Mouse (Mus musculus) stomach, embryonic 15.5 days (tissue): ENCODE results near the gene Ssrp1. TPM values are rescaled to one million over a fixed set of nuclear protein-coding genes. Genes with fewer than 3 reads are reported as not detected.

ENCODE experiments used
- ATAC-seq: fragments of 200-750 bp; cut with Nextera tagmentation; 2 replicates; pipeline ENCODE4 v1.8.0; 2017; ENCODE audit warnings: low read depth, moderate number of reproducible peaks, moderate TSS enrichment; ENCODE audit not compliant: insufficient read depth, low FRiP score
- H3K27ac ChIP-seq: fragments of 300-500 bp; sonication (generic); 2 replicates; pipeline ENCODE4 v1.5.1; 2015; ENCODE audit warnings: mild to moderate bottlenecking, inconsistent platforms
- H3K27me3 ChIP-seq: fragments of 300-500 bp; sonication (generic); replicated peaks from 2 replicates; pipeline ENCODE4 v1.6.1; 2015; ENCODE audit warnings: inconsistent platforms
- H3K36me3 ChIP-seq: fragments of 300-500 bp; sonication (generic); 2 replicates; pipeline ENCODE4 v1.6.1; 2015; ENCODE audit warnings: inconsistent platforms
- H3K4me1 ChIP-seq: fragments of 300-500 bp; sonication (generic); 2 replicates; pipeline ENCODE4 v1.6.1; 2015; ENCODE audit warnings: inconsistent platforms
- H3K4me2 ChIP-seq: fragments of 300-500 bp; sonication (generic); 2 replicates; pipeline ENCODE4 v1.6.1; 2015; ENCODE audit warnings: mild to moderate bottlenecking, inconsistent platforms
- H3K4me3 ChIP-seq: fragments of 300-500 bp; sonication (generic); replicated peaks from 2 replicates; pipeline ENCODE4 v1.5.1; 2015; ENCODE audit warnings: inconsistent platforms
- H3K9ac ChIP-seq: fragments of 300-500 bp; sonication (generic); 2 replicates; pipeline ENCODE4 v1.6.1; 2015; ENCODE audit warnings: inconsistent platforms
- H3K9me3 ChIP-seq: fragments of 300-500 bp; sonication (generic); 2 replicates; pipeline ENCODE4 v1.6.1; 2016; ENCODE audit warnings: inconsistent platforms
- WGBS: fragments of 180-500 bp; shearing (Covaris S2); methylation state at CpG from one replicate; pipeline ENCODE4 v1.1.7; 2015; 5-methylcytosine and 5-hydroxymethylcytosine counted together
- polyA plus RNA-seq: library from polyadenylated mRNA; unstranded; fragments of >200 nt; fragmentation: Nextera tagmentation; extraction: Ambion mirVana; gene quantifications from 2 replicates; pipeline ENCODE4 v1.2.1, GENCODE M21; 2015

Ssrp1 gene
- polyA plus RNA-seq, 1 experiment from 2014 or later: 242 TPM

DNA sequence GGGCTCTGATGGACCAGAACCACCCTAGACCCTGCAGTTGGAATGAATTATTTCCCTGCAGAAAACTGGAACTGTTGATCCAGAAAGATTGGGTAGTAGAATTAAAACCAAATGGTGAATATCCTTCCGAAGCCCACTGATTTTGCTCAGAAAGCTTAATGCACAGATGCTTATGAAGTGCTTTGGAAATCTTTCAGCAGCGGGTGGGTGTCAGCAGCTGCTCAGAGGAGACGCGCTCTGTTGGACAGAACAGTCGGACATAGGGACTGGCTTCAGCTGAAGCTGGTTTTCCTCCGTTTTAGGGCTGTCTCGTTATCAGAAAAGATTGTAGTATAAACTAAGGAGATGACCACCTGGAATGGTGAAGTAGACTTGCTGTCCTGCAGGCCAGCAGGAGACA, 6.6 kb downstream of the Ssrp1 start:
- Histone ChIP-seq H3K4me1 (peaks cover 14% of the 10 kb centered on the region), H3K36me3 (peaks cover 71% of the 10 kb centered on the region), H3K4me2 (no peak overlapping the region), H3K9ac (no peak overlapping the region), H3K9me3 (no peaks in the 10 kb centered on the region), H3K27ac (no peak overlapping the region), H3K27me3 (no peaks in the 10 kb centered on the region), H3K4me3 (no peak overlapping the region)
- WGBS: 92% methylated on average over 7 of the region's 7 CpGs
- ATAC-seq: no peak

GRCm38 (mm10) chr2:85046222-85046621, 9.2 kb downstream of the Ssrp1 start:
- peaks cover 51% of the 10 kb centered on the region for H3K36me3 ChIP-seq
- ATAC-seq: no peak
- 80% methylated on average over 8 of the region's 8 CpGs for WGBS

DNA sequence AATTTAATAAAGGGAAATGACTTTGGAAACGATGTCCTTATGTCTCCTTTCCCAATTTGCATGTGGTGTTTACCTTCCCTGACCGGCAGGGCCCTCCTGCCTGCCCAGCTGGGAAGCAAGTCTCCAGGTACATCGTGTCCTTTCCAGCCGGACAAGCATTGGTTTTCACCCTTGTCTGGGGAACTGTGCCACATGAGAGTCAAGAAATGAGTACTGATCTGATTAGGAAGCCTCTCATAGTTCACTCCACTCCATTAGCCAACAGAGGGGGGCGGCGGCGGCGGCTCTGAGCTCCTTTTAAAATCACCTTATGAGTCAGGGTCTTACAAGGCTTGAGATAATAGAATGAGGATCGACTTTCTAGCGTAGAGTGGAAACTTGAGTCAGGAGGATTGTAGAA, 10.0 kb downstream of the Ssrp1 start:
- no peaks in the 10 kb centered on the region for H3K27me3 ChIP-seq
- H3K4me1 ChIP-seq: peaks cover 38% of the 10 kb centered on the region
- no peaks in the 10 kb centered on the region for H3K9me3 ChIP-seq
- peak overlapping the region; percentile 83 for H3K4me3 ChIP-seq
- peak overlapping the region; percentile 98 for H3K27ac ChIP-seq
- H3K36me3 ChIP-seq: peaks cover 46% of the 10 kb centered on the region
- 45% methylated on average over 10 of the region's 10 CpGs for WGBS
- peak overlapping the region; percentile 74 for H3K4me2 ChIP-seq
- H3K9ac ChIP-seq: no peak overlapping the region
- no peak for ATAC-seq

More at GRCm38 (mm10) chr2:85046222-85046621, 9.2 kb downstream of the Ssrp1 start:
- Histone ChIP-seq H3K27me3 (no peaks in the 10 kb centered on the region), H3K9me3 (no peaks in the 10 kb centered on the region), H3K4me1 (peaks cover 31% of the 10 kb centered on the region), H3K27ac (no peak overlapping the region), H3K4me2 (no peak overlapping the region), H3K4me3 (no peak overlapping the region), H3K9ac (no peak overlapping the region)

- Histone ChIP-seq H3K27me3 (no peaks in the 10 kb centered on the region), H3K27ac (peak within 1 kb of the TSS; percentile 98), H3K4me2 (peak within 1 kb of the TSS; percentile 74), H3K4me1 (peaks cover 43% of the 10 kb centered on the region), H3K9ac (peak within 1 kb of the TSS; percentile 85), H3K4me3 (peak within 1 kb of the TSS; percentile 83), H3K9me3 (no peaks in the 10 kb centered on the region), H3K36me3 (peaks cover 46% of the 10 kb centered on the region)
- under 1% methylated on average over 41 of the region's 42 CpGs for WGBS
- ATAC-seq: peak; percentile 84
These were observed 10.6 kb downstream of the Ssrp1 start, which contains the start of gene Tnks1bp1 for GRCm38 (mm10) chr2:85047596-85048167. Tnks1bp1 (plus strand) TSS chr2:85048022.

DNA sequence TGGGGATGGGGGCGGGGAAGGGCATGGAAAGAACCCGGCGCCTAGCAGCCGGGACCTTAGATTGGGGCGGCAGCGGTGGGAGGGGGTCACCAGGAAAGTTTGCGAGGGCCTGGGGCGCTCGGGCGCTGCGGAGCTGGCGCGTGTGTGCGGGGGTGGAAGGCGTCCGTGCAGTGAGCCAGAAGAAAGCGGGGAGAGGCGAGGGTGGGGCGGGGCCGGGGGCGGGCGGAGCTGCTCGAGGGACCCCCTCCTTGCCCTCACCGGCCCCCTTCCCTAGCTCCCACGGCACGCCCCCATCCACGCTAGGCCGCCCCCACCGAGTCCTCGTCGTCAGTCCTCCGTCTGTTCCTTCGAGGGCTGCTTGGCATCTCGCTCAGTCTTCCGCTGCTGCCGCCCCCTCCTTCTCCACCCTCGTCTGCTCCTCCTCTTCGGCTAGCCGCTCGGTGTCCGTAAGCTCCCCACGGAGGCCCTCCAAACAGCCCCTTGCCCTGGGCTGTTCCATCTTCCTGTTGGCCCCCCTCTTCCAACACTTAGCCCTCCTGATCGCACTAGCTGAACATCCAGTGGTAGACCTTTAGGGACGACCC, 11.2 kb downstream of the Ssrp1 start:
- H3K4me1 ChIP-seq: peaks cover 45% of the 10 kb centered on the region
- WGBS: under 1% methylated on average over 33 of the region's 44 CpGs

DNA sequence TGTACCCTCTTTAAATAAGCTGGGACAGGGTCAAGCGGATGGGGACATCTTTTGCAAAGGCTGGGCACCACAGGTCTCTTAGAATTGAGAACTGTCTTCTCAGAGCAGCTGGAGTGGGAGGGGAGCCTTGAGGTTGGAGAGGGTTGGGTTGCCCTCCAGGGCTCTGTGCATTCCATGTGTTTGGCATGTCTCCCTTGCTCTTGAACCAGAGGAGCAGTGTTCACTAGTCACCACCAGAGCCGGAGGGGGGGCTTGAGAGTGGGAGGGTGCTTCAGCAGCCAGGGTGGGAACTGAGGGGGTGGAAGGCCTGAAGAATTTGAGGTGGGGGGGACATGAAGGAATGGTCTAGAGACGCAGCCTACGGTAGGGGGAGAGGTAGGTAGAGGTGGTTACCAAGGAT, 12.2 kb downstream of the Ssrp1 start:
- Histone ChIP-seq H3K27ac (peak overlapping the region; percentile 98), H3K9ac (no peak overlapping the region), H3K9me3 (no peaks in the 10 kb centered on the region), H3K4me2 (peak overlapping the region; percentile 74), H3K4me3 (peak overlapping the region; percentile 83), H3K4me1 (peaks cover 45% of the 10 kb centered on the region), H3K27me3 (no peaks in the 10 kb centered on the region), H3K36me3 (peaks cover 36% of the 10 kb centered on the region)
- 59% methylated on average over 4 of the region's 4 CpGs for WGBS
- no peak for ATAC-seq

More for the DNA sequence above, 11.2 kb downstream of the Ssrp1 start:
- peaks cover 41% of the 10 kb centered on the region for H3K36me3 ChIP-seq
- peak overlapping the region; percentile 98 for H3K27ac ChIP-seq
- peak overlapping the region; percentile 85 for H3K9ac ChIP-seq
- peak overlapping the region; percentile 74 for H3K4me2 ChIP-seq
- peak; percentile 32 for ATAC-seq
- H3K9me3 ChIP-seq: no peaks in the 10 kb centered on the region
- H3K4me3 ChIP-seq: peak overlapping the region; percentile 83
- H3K27me3 ChIP-seq: no peaks in the 10 kb centered on the region

- Histone ChIP-seq H3K4me1 (peaks cover 45% of the 10 kb centered on the region), H3K9ac (peak overlapping the region; percentile 10; the same call in 1 of the 2 replicates), H3K36me3 (peaks cover 37% of the 10 kb centered on the region)
These were observed 13.1 kb downstream of the Ssrp1 start for GRCm38 (mm10) chr2:85050001-85050634.

GRCm38 (mm10) chr2:85050746-85051145, 13.7 kb downstream of the Ssrp1 start:
- H3K36me3 ChIP-seq: peaks cover 38% of the 10 kb centered on the region
- ATAC-seq: peak; percentile 20
- H3K4me2 ChIP-seq: peak overlapping the region; percentile 74
- H3K27me3 ChIP-seq: no peaks in the 10 kb centered on the region
- H3K27ac ChIP-seq: peak overlapping the region; percentile 98
- peak overlapping the region; percentile 10; the same call in 1 of the 2 replicates for H3K9ac ChIP-seq
- H3K9me3 ChIP-seq: no peaks in the 10 kb centered on the region
- peaks cover 45% of the 10 kb centered on the region for H3K4me1 ChIP-seq
- peak overlapping the region; percentile 41 for H3K4me3 ChIP-seq
- 25% methylated on average over 9 of the region's 9 CpGs for WGBS

More at GRCm38 (mm10) chr2:85050001-85050634, 13.1 kb downstream of the Ssrp1 start:
- ATAC-seq: peak; percentile 23
- Histone ChIP-seq H3K9me3 (no peaks in the 10 kb centered on the region), H3K27me3 (no peaks in the 10 kb centered on the region), H3K27ac (peak overlapping the region; percentile 98), H3K4me2 (peak overlapping the region; percentile 74), H3K4me3 (peak overlapping the region; percentile 41)
- WGBS: 4% methylated on average over 10 of the region's 10 CpGs

DNA sequence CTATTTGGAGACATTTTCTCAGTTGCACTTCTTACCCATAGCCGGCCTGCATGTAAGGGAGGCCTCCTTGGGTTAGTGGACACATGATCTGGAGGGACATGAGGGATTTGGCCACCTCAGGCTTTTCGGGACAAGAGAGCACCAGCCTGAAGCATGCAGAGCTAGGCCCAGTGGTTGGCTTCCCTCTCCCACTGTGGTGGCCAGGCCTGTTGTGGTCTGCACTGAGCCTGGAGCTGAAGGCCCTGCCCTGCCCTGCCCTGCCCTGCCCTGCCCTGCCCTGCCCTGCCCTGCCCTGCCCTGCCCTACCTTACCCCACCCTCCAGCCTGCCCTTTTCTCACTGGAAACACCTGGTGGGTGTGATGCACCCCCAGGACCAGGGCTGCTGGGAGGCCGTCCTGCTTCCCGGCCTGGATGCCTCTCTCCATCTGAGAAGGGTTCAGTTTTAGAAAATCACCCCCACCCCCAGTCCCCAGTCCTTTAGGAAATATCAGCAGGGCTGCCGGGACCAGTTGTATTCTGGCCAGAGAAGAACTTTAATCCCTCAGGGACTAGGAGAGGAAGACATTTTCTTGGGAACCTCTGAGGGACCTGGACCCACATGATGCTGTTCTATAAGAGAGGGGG, 16.3 kb downstream of the Ssrp1 start:
- peak overlapping the region; percentile 31; the same call in 1 of the 2 replicates for H3K27ac ChIP-seq
- H3K9ac ChIP-seq: no peak overlapping the region

DNA sequence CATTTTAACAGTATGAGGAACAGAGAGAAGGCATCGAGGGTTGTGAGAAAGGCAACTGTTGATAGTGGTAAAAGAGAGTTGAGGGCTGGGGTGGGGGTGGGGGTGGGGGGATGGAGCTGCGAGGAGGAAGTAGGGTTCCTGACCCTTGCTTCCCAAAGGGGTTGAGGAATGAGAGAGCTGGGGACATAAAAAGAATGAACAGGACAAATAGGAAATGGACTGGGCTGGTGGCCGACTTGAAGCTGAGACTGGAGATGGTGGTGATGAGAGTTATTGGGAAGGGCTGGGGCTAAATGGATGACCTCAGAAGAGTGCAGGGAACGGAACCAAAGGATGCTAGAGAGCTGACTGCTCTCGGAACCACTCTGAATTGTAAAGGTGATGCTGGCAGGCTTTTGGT, 19.7 kb downstream of the Ssrp1 start:
- no peak overlapping the region for H3K4me3 ChIP-seq
- no peak for ATAC-seq
- H3K27ac ChIP-seq: no peak overlapping the region
- H3K36me3 ChIP-seq: peaks cover 45% of the 10 kb centered on the region
- no peaks in the 10 kb centered on the region for H3K9me3 ChIP-seq
- no peak overlapping the region for H3K9ac ChIP-seq
- H3K4me1 ChIP-seq: peaks cover 26% of the 10 kb centered on the region
- 60% methylated on average over 5 of the region's 5 CpGs for WGBS
- no peak overlapping the region for H3K4me2 ChIP-seq
- H3K27me3 ChIP-seq: no peaks in the 10 kb centered on the region

More for the DNA sequence above, 16.3 kb downstream of the Ssrp1 start:
- 73% methylated on average over 5 of the region's 5 CpGs for WGBS
- Histone ChIP-seq H3K4me3 (peak overlapping the region; percentile 41; the same call in 1 of the 2 replicates), H3K27me3 (no peaks in the 10 kb centered on the region), H3K9me3 (no peaks in the 10 kb centered on the region), H3K4me2 (peak overlapping the region; percentile 19; the same call in 1 of the 2 replicates), H3K4me1 (peaks cover 36% of the 10 kb centered on the region), H3K36me3 (peaks cover 29% of the 10 kb centered on the region)
- ATAC-seq: no peak

- Histone ChIP-seq H3K9ac (no peak overlapping the region), H3K9me3 (no peaks in the 10 kb centered on the region), H3K36me3 (peaks cover 54% of the 10 kb centered on the region), H3K27ac (peak overlapping the region; percentile 80), H3K4me3 (no peak overlapping the region), H3K4me1 (peaks cover 15% of the 10 kb centered on the region), H3K4me2 (peak overlapping the region; percentile 66; the same call in 1 of the 2 replicates), H3K27me3 (no peaks in the 10 kb centered on the region)
- no peak for ATAC-seq
- WGBS: 83% methylated on average over 6 of the region's 6 CpGs
These were observed 22.6 kb downstream of the Ssrp1 start for GRCm38 (mm10) chr2:85059677-85060076.
